Mouse (Mus musculus): Measurements from ENCODE around the gene Nudc. TPM values are rescaled to one million over a fixed set of nuclear protein-coding genes. Genes with fewer than 3 reads are reported as not detected.

Nudc gene
- polyA plus RNA-seq, 1 experiment from 2014 or later: 139 TPM

GRCm38 (mm10) chr4:133570066-133570466 lies 24.3 kb upstream of the Nudc start:
- Histone ChIP-seq H3K9me3 (replicated peaks; ENCODE audit: control insufficient read depth, low read length) (no peaks in the 10 kb centered on the region), H3K4me3 (ENCODE audit: low read depth, low read length) (no peak overlapping the region), H3K4me1 (ENCODE audit: control insufficient read depth, insufficient read depth, low read length) (peaks cover 1% of the 10 kb centered on the region), H3K27me3 (replicated peaks; ENCODE audit: control insufficient read depth, insufficient read depth, low read length) (no peaks in the 10 kb centered on the region), H3K9ac (ENCODE audit: low read length) (no peak overlapping the region), H3K4me2 (ENCODE audit: low read length) (no peak overlapping the region), H3K36me3 (ENCODE audit: control insufficient read depth, insufficient read depth, low read length) (no peaks in the 10 kb centered on the region), H3K27ac (ENCODE audit: low read depth, low read length) (no peak overlapping the region)
- WGBS: 66% methylated on average over 10 of the region's 10 CpGs
- DNase-seq (ENCODE audit: low spot score): no peak
- no peak for ATAC-seq

DNA sequence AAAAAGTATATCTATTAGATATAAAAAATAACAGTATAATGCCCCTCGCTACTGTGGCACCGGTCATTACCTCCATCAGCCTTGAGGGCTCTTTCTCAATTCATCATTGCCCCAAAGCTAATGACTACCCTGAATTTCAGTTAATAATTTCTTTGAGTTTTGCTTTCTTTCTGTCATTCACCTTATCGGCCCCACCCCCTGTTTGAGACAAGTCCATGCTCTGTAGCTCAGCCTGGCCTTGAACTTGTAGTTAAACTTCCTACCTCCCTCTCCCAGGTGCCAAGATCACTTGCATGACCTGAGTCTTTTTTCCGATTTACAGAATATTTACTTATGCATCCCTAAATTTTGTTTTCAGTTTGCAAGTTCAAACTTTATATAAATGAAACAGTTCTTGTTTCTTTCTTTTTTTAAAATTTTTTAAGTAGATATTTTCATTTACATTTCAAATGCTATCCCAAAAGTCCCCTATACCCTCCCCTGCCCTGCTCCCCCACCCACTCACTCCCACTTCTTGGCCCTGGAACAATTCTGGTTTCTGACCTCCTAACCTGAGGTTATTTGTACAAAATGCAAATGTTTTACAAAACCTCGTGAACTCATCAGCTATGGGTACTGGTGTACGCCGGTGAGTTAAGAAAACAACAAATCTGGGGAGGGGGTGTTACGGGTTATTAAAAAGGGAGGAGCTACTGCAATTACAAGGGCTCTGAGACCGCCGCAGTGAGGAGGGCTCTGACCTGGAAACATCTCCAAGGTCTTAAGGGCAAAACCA lies 23.7 kb upstream of the Nudc start:
- Histone ChIP-seq H3K36me3 (ENCODE audit: control insufficient read depth, insufficient read depth, low read length) (no peaks in the 10 kb centered on the region), H3K9ac (ENCODE audit: low read length) (no peak overlapping the region), H3K4me3 (ENCODE audit: low read depth, low read length) (no peak overlapping the region), H3K9me3 (replicated peaks; ENCODE audit: control insufficient read depth, low read length) (no peaks in the 10 kb centered on the region), H3K27ac (ENCODE audit: low read depth, low read length) (no peak overlapping the region), H3K4me1 (ENCODE audit: control insufficient read depth, insufficient read depth, low read length) (no peaks in the 10 kb centered on the region; the same call in 1 of the 2 replicates), H3K27me3 (replicated peaks; ENCODE audit: control insufficient read depth, insufficient read depth, low read length) (no peaks in the 10 kb centered on the region), H3K4me2 (ENCODE audit: low read length) (no peak overlapping the region)
- ATAC-seq (no peak), DNase-seq (ENCODE audit: low spot score) (no peak)
- WGBS: 87% methylated on average over 10 of the region's 10 CpGs

DNA sequence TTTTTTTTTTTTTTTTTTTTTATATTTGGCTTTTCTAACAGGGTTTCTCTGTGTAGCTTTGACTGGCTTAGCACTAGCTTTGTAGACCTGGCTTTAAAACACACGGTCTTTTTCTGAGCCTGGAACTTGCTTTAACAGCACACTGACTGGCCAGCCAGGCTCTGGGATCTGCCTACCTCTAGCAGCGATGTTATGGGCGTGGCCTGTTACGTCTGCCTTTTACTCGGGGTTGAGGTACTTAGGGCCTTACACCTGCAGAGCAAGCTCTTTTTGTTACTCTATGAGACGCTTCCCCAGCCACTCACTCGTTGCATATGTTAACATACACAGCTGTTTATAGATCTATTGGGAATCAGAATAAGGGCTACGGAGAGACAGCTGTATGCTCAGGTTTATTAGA lies 21.5 kb upstream of the Nudc start:
- Histone ChIP-seq H3K36me3 (ENCODE audit: control insufficient read depth, insufficient read depth, low read length) (no peaks in the 10 kb centered on the region), H3K9ac (ENCODE audit: low read length) (no peak overlapping the region), H3K4me1 (ENCODE audit: control insufficient read depth, insufficient read depth, low read length) (no peaks in the 10 kb centered on the region), H3K27ac (ENCODE audit: low read depth, low read length) (no peak overlapping the region), H3K9me3 (replicated peaks; ENCODE audit: control insufficient read depth, low read length) (no peaks in the 10 kb centered on the region), H3K4me2 (ENCODE audit: low read length) (no peak overlapping the region), H3K4me3 (ENCODE audit: low read depth, low read length) (no peak overlapping the region), H3K27me3 (replicated peaks; ENCODE audit: control insufficient read depth, insufficient read depth, low read length) (no peaks in the 10 kb centered on the region)
- 28% methylated on average over 8 of the region's 8 CpGs for WGBS
- ATAC-seq: no peak
- no peak for DNase-seq (ENCODE audit: low spot score)

DNA sequence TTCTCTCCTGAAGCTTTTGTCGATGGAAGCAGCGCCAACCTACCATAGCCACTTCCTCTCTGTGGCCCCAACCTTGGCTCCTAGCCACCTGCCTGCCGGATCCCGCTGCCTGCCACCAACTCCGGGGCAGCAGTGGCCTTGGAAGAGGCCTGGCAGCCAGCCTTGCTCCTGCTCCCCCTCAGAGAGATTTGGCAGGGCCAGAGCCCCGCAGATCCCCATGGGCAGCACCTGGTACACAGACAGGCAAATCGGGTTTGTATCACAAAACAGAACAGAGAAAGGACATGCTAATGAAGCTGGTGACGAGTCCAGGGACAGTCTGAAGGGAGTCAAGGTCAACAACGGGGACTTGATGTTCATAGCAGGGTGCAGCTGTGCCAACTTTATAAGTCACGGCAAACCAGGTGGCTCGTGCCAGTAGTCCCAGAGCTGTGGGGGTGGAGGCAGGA lies 17.4 kb upstream of the Nudc start:
- DNase-seq (ENCODE audit: low spot score): peak; percentile 29
- no peak overlapping the region for H3K4me2 ChIP-seq (ENCODE audit: low read length)
- no peaks in the 10 kb centered on the region for H3K36me3 ChIP-seq (ENCODE audit: control insufficient read depth, insufficient read depth, low read length)
- H3K9ac ChIP-seq (ENCODE audit: low read length): no peak overlapping the region
- no peak overlapping the region for H3K4me3 ChIP-seq (ENCODE audit: low read depth, low read length)
- no peaks in the 10 kb centered on the region for H3K4me1 ChIP-seq (ENCODE audit: control insufficient read depth, insufficient read depth, low read length)
- no peaks in the 10 kb centered on the region for H3K27me3 ChIP-seq (replicated peaks; ENCODE audit: control insufficient read depth, insufficient read depth, low read length)
- 68% methylated on average over 11 of the region's 11 CpGs for WGBS
- no peak for ATAC-seq
- no peak overlapping the region for H3K27ac ChIP-seq (ENCODE audit: low read depth, low read length)
- H3K9me3 ChIP-seq (replicated peaks; ENCODE audit: control insufficient read depth, low read length): no peaks in the 10 kb centered on the region

- Histone ChIP-seq H3K4me3 (ENCODE audit: low read depth, low read length) (no peak overlapping the region), H3K27me3 (replicated peaks; ENCODE audit: control insufficient read depth, insufficient read depth, low read length) (no peaks in the 10 kb centered on the region)
Observed at GRCm38 (mm10) chr4:133561622-133562021, 15.8 kb upstream of the Nudc start.

DNA sequence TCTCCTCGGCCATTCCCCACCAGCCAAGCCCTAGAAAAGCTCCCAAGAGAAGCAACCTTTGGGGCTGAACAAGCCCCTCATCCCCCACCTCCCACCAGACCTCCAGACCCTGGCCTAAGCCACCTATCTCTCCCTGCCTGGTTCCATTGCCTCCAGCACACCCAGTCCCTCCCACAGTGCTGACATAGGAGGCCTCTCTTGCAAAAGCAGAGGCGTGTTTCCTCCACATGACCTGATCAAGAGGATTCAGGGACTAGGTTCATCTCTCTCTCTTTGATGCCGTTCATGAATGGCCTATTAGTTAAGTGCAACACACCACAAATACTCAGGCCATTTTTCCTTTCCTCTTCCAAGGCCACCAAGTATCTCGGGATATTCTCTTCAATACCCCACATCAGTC lies 14.1 kb upstream of the Nudc start:
- Histone ChIP-seq H3K36me3 (ENCODE audit: control insufficient read depth, insufficient read depth, low read length) (no peaks in the 10 kb centered on the region), H3K27me3 (replicated peaks; ENCODE audit: control insufficient read depth, insufficient read depth, low read length) (no peaks in the 10 kb centered on the region), H3K27ac (ENCODE audit: low read depth, low read length) (no peak overlapping the region), H3K9ac (ENCODE audit: low read length) (no peak overlapping the region), H3K9me3 (replicated peaks; ENCODE audit: control insufficient read depth, low read length) (no peaks in the 10 kb centered on the region), H3K4me2 (ENCODE audit: low read length) (no peak overlapping the region), H3K4me3 (ENCODE audit: low read depth, low read length) (no peak overlapping the region), H3K4me1 (ENCODE audit: control insufficient read depth, insufficient read depth, low read length) (no peaks in the 10 kb centered on the region)
- 77% methylated on average over 4 of the region's 4 CpGs for WGBS
- ATAC-seq (no peak), DNase-seq (ENCODE audit: low spot score) (no peak)

More at GRCm38 (mm10) chr4:133561622-133562021, 15.8 kb upstream of the Nudc start:
- DNase-seq (ENCODE audit: low spot score): no peak
- Histone ChIP-seq H3K27ac (ENCODE audit: low read depth, low read length) (no peak overlapping the region), H3K4me1 (ENCODE audit: control insufficient read depth, insufficient read depth, low read length) (no peaks in the 10 kb centered on the region), H3K9ac (ENCODE audit: low read length) (no peak overlapping the region), H3K9me3 (replicated peaks; ENCODE audit: control insufficient read depth, low read length) (no peaks in the 10 kb centered on the region), H3K4me2 (ENCODE audit: low read length) (no peak overlapping the region), H3K36me3 (ENCODE audit: control insufficient read depth, insufficient read depth, low read length) (no peaks in the 10 kb centered on the region)
- 82% methylated on average over 4 of the region's 4 CpGs for WGBS
- no peak for ATAC-seq

GRCm38 (mm10) chr4:133557041-133557717 lies 11.4 kb upstream of the Nudc start:
- no peaks in the 10 kb centered on the region for H3K9me3 ChIP-seq (replicated peaks; ENCODE audit: control insufficient read depth, low read length)
- no peak overlapping the region for H3K4me3 ChIP-seq (ENCODE audit: low read depth, low read length)
- no peak overlapping the region for H3K27ac ChIP-seq (ENCODE audit: low read depth, low read length)
- H3K36me3 ChIP-seq (ENCODE audit: control insufficient read depth, insufficient read depth, low read length): no peaks in the 10 kb centered on the region
- 46% methylated on average over 10 of the region's 10 CpGs for WGBS
- DNase-seq (ENCODE audit: low spot score) (no peak), ATAC-seq (no peak)
- no peaks in the 10 kb centered on the region for H3K27me3 ChIP-seq (replicated peaks; ENCODE audit: control insufficient read depth, insufficient read depth, low read length)
- no peak overlapping the region for H3K9ac ChIP-seq (ENCODE audit: low read length)
- no peaks in the 10 kb centered on the region for H3K4me1 ChIP-seq (ENCODE audit: control insufficient read depth, insufficient read depth, low read length)
- no peak overlapping the region for H3K4me2 ChIP-seq (ENCODE audit: low read length)

- Histone ChIP-seq H3K27me3 (replicated peaks; ENCODE audit: control insufficient read depth, insufficient read depth, low read length) (no peaks in the 10 kb centered on the region), H3K4me3 (ENCODE audit: low read depth, low read length) (no peak overlapping the region), H3K27ac (ENCODE audit: low read depth, low read length) (no peak overlapping the region), H3K9me3 (replicated peaks; ENCODE audit: control insufficient read depth, low read length) (no peaks in the 10 kb centered on the region), H3K9ac (ENCODE audit: low read length) (no peak overlapping the region), H3K4me2 (ENCODE audit: low read length) (no peak overlapping the region), H3K4me1 (ENCODE audit: control insufficient read depth, insufficient read depth, low read length) (no peaks in the 10 kb centered on the region), H3K36me3 (ENCODE audit: control insufficient read depth, insufficient read depth, low read length) (no peaks in the 10 kb centered on the region)
- 76% methylated on average over 19 of the region's 19 CpGs for WGBS
- DNase-seq (ENCODE audit: low spot score) (no peak), ATAC-seq (no peak)
Observed at GRCm38 (mm10) chr4:133553448-133554330, 7.9 kb upstream of the Nudc start.
